Mouse (Mus musculus) B cell, adult 2 months (primary cell): ENCODE results near the gene Marveld3.

Source experiments
- DNase-seq, 2 experiments: peaks; one replicate each; pipeline ENCODE4 v3.0.0; 2022

Marveld3 gene

GRCm38 (mm10) chr8:109963421-109963820 lies 1.4 kb upstream of the Marveld3 start:
- no peak for DNase-seq

GRCm38 (mm10) chr8:109962896-109963295 lies 893 bp upstream of the Marveld3 start:
- DNase-seq, result no peak

GRCm38 (mm10) chr8:109959112-109959511 lies 2.9 kb downstream of the Marveld3 start:
- no peak for DNase-seq

- no peak for DNase-seq
Measured at GRCm38 (mm10) chr8:109958036-109958655, 3.9 kb downstream of the Marveld3 start.

- peak; percentile 82 to 84 for DNase-seq
Measured at GRCm38 (mm10) chr8:109957167-109958028, 4.6 kb downstream of the Marveld3 start.

- no peak for DNase-seq
Measured at GRCm38 (mm10) chr8:109954486-109954948, 7.5 kb downstream of the Marveld3 start.

GRCm38 (mm10) chr8:109952171-109952570 lies 9.8 kb downstream of the Marveld3 start:
- DNase-seq, result no peak

GRCm38 (mm10) chr8:109948285-109948564 lies 13.8 kb downstream of the Marveld3 start:
- DNase-seq, result no peak

- DNase-seq, result peak; percentile 57 to 61
Measured at GRCm38 (mm10) chr8:109947447-109948284, 14.3 kb downstream of the Marveld3 start.

- no peak for DNase-seq
Measured at GRCm38 (mm10) chr8:109946272-109946671, 15.7 kb downstream of the Marveld3 start.

GRCm38 (mm10) chr8:109945694-109946093 lies 16.3 kb downstream of the Marveld3 start:
- no peak for DNase-seq

GRCm38 (mm10) chr8:109945153-109945632 lies 16.8 kb downstream of the Marveld3 start:
- no peak for DNase-seq

- no peak for DNase-seq
Measured at GRCm38 (mm10) chr8:109941606-109942360, 20.2 kb downstream of the Marveld3 start.

GRCm38 (mm10) chr8:109920406-109921390 lies 41.3 kb downstream of the Marveld3 start:
- no peak for DNase-seq

GRCm38 (mm10) chr8:109917277-109917676 lies 44.7 kb downstream of the Marveld3 start:
- peak; percentile 72 to 76 for DNase-seq

GRCm38 (mm10) chr8:109907376-109907775 lies 54.6 kb downstream of the Marveld3 start:
- no peak for DNase-seq

GRCm38 (mm10) chr8:109906907-109907306 lies 55.1 kb downstream of the Marveld3 start:
- no peak for DNase-seq

GRCm38 (mm10) chr8:109904928-109905668 lies 56.9 kb downstream of the Marveld3 start:
- DNase-seq, result no peak

GRCm38 (mm10) chr8:109903909-109904469 lies 58.0 kb downstream of the Marveld3 start:
- DNase-seq, result no peak

GRCm38 (mm10) chr8:109902379-109902778 lies 59.6 kb downstream of the Marveld3 start:
- no peak for DNase-seq
